Mouse (Mus musculus) forebrain, postnatal 0 days (tissue): ENCODE results near the gene Scarb1. TPM values are rescaled to one million over a fixed set of nuclear protein-coding genes. Genes with fewer than 3 reads are reported as not detected.

ENCODE experiments used
- ATAC-seq: fragments of 200-750 bp; cut with Nextera tagmentation; 2 replicates; pipeline ENCODE4 v1.8.0; 2017; ENCODE audit warnings: mild to moderate bottlenecking, moderate library complexity
- DNase-seq: peaks from one replicate; pipeline ENCODE4 v3.0.0-alpha.2; 2015
- H3K27ac ChIP-seq: fragments of 300-500 bp; sonication (generic); 2 replicates; pipeline ENCODE4 v1.5.1; 2014; ENCODE audit warnings: low read depth, mild to moderate bottlenecking, antibody characterized with exemption, low read length, moderate library complexity, mixed read lengths
- H3K27me3 ChIP-seq: fragments of 300-500 bp; sonication (generic); 2 replicates; pipeline ENCODE4 v1.6.1; 2014; ENCODE audit warnings: mild to moderate bottlenecking, low read length, mixed read lengths; ENCODE audit not compliant: insufficient read depth
- H3K36me3 ChIP-seq: fragments of 300-500 bp; sonication (generic); 2 replicates; pipeline ENCODE4 v1.6.1; 2014; ENCODE audit warnings: mild to moderate bottlenecking, moderate library complexity; ENCODE audit not compliant: insufficient read depth
- H3K4me1 ChIP-seq: fragments of 300-500 bp; sonication (generic); 2 replicates; pipeline ENCODE4 v1.6.1; 2014; ENCODE audit warnings: antibody characterized with exemption; ENCODE audit not compliant: insufficient read depth
- H3K4me2 ChIP-seq: fragments of 300-500 bp; sonication (generic); 2 replicates; pipeline ENCODE4 v1.6.1; 2014; ENCODE audit warnings: low read depth, mild to moderate bottlenecking, moderate library complexity
- H3K4me3 ChIP-seq: fragments of 300-500 bp; sonication (generic); 2 replicates; pipeline ENCODE4 v1.5.1; 2014; ENCODE audit warnings: low read depth, low read length, mixed read lengths
- H3K9ac ChIP-seq: fragments of 300-500 bp; sonication (generic); 2 replicates; pipeline ENCODE4 v1.6.1; 2014; ENCODE audit warnings: mild to moderate bottlenecking
- H3K9me3 ChIP-seq: fragments of 300-500 bp; sonication (generic); 2 replicates; pipeline ENCODE4 v1.6.1; 2016; ENCODE audit warnings: low read length
- CTCF ChIP-seq: sonication (generic); IDR thresholded peaks from 2 replicates; pipeline ENCODE4 v1.5.1; 2016; ENCODE audit warnings: antibody characterized with exemption, control low read depth, low read depth
- WGBS: fragments of 180-500 bp; shearing (Covaris S2); extraction: QIAGEN DNeasy Blood & Tissue Kit; methylation state at CpG from one replicate; pipeline ENCODE4 v1.1.7; 2014; 5-methylcytosine and 5-hydroxymethylcytosine counted together
- polyA plus RNA-seq: library from polyadenylated mRNA; unstranded; fragments of >200 nt; fragmentation: Nextera tagmentation; extraction: Ambion mirVana; gene quantifications from 2 replicates; pipeline ENCODE4 v1.2.1, GENCODE M21; 2015
- total RNA-seq: library from RNA; depleted of rRNA; stranded (reverse); fragments of >200 nt; gene quantifications from 2 replicates; pipeline ENCODE4 v1.2.3, GENCODE M21; 2014; rRNA removed

Gene Scarb1
- total and polyA plus RNA-seq, 2 experiments from 2014 or later = 52.7 to 55.9 TPM

- H3K9me3 ChIP-seq = no peaks in the 10 kb centered on the region
- ATAC-seq (no peak), DNase-seq (no peak)
- no peak overlapping the region for H3K27ac ChIP-seq
- H3K4me2 ChIP-seq = no peak overlapping the region
- no peak overlapping the region for H3K9ac ChIP-seq
- 96% methylated on average over 3 of the region's 3 CpGs for WGBS
- no peak for TF ChIP-seq CTCF
- no peaks in the 10 kb centered on the region for H3K27me3 ChIP-seq
- H3K4me3 ChIP-seq = no peak overlapping the region
- H3K4me1 ChIP-seq = no peaks in the 10 kb centered on the region
- H3K36me3 ChIP-seq = no peaks in the 10 kb centered on the region
Measured at GRCm38 (mm10) chr5:125235398-125235797, 105.5 kb downstream of the Scarb1 start.

- H3K9me3 ChIP-seq = no peaks in the 10 kb centered on the region
- no peak for DNase-seq
- TF ChIP-seq CTCF = no peak
- no peak overlapping the region for H3K4me2 ChIP-seq
- ATAC-seq = no peak
- H3K27ac ChIP-seq = no peak overlapping the region
- H3K4me1 ChIP-seq = no peaks in the 10 kb centered on the region
- 79% methylated on average over 8 of the region's 8 CpGs for WGBS
- H3K36me3 ChIP-seq = no peaks in the 10 kb centered on the region
- H3K4me3 ChIP-seq = no peak overlapping the region
- H3K9ac ChIP-seq = no peak overlapping the region
- H3K27me3 ChIP-seq = no peaks in the 10 kb centered on the region
Measured at GRCm38 (mm10) chr5:125234399-125234798, 106.5 kb downstream of the Scarb1 start.

- TF ChIP-seq CTCF = no peak
- H3K27me3 ChIP-seq = no peaks in the 10 kb centered on the region
- H3K9me3 ChIP-seq = no peaks in the 10 kb centered on the region
- WGBS = 89% methylated on average over 1 of the region's 1 CpGs
- no peak overlapping the region for H3K4me3 ChIP-seq
- no peak overlapping the region for H3K4me2 ChIP-seq
- H3K9ac ChIP-seq = no peak overlapping the region
- H3K4me1 ChIP-seq = no peaks in the 10 kb centered on the region
- ATAC-seq (no peak), DNase-seq (no peak)
- H3K36me3 ChIP-seq = no peaks in the 10 kb centered on the region
- H3K27ac ChIP-seq = no peak overlapping the region
Measured at GRCm38 (mm10) chr5:125233478-125233877, 107.4 kb downstream of the Scarb1 start.

DNA sequence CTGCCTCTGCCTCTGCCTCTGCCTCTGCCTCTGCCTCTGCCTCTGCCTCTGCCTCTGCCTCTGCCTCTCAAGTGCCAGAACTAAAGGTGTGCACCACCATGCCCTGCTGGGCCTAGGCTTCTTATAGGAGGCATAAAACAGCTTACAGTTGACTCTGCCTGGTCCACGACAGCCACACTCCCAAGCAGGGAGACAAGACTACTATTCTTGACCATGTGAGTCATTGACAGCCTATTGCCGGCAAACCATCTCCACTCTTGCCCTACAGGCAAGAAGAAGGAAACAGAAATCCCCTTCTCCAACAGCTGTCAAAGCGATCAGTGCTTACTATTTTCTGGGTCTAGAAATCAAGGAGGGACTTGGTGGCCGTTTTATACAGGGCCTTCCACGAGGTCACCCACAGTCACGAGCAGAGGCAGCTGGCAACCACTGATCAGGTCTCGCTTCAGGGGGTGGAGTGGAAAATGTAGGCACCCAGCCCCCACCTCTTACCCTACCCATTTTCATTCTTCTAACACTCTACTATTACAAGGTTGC is 108.4 kb downstream of the Scarb1 start:
- no peak overlapping the region for H3K27ac ChIP-seq
- no peaks in the 10 kb centered on the region for H3K27me3 ChIP-seq
- DNase-seq (no peak), ATAC-seq (no peak)
- H3K9ac ChIP-seq = no peak overlapping the region
- WGBS = 93% methylated on average over 7 of the region's 7 CpGs
- no peak for TF ChIP-seq CTCF
- H3K4me1 ChIP-seq = no peaks in the 10 kb centered on the region
- 0 out of 2 replicates have a peak, but pooled peaks cover 5% of the 10 kb centered on the region for H3K9me3 ChIP-seq
- no peaks in the 10 kb centered on the region for H3K36me3 ChIP-seq
- no peak overlapping the region for H3K4me2 ChIP-seq
- no peak overlapping the region for H3K4me3 ChIP-seq

DNA sequence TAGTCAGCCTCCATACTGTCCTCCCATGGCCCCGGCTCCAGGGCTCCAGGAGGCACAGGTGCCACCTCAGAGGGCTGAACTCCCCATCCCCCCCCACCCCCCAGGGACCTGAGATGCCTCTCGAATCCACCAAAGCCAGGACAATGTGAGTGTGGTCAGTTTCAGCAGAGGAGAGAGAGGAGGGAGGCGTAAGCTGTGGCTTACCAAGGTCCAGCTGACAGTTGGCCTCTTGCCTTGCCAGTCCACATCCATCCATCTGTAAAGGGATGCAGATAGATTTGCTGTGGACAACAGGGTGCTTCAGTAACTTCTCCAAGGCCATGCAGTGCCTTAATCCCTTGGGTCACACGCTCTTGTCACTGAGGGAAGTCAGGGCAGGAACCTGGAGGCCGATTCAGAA is 110.4 kb downstream of the Scarb1 start:
- DNase-seq (no peak), ATAC-seq (no peak)
- Histone ChIP-seq H3K27me3 (no peaks in the 10 kb centered on the region), H3K9ac (no peak overlapping the region), H3K36me3 (no peaks in the 10 kb centered on the region), H3K4me2 (no peak overlapping the region), H3K27ac (no peak overlapping the region), H3K9me3 (0 out of 2 replicates have a peak, but pooled peaks cover 5% of the 10 kb centered on the region), H3K4me3 (no peak overlapping the region), H3K4me1 (peaks cover 6% of the 10 kb centered on the region; the same call in 1 of the 2 replicates)
- TF ChIP-seq CTCF = no peak
- WGBS = 82% methylated on average over 5 of the region's 5 CpGs

DNA sequence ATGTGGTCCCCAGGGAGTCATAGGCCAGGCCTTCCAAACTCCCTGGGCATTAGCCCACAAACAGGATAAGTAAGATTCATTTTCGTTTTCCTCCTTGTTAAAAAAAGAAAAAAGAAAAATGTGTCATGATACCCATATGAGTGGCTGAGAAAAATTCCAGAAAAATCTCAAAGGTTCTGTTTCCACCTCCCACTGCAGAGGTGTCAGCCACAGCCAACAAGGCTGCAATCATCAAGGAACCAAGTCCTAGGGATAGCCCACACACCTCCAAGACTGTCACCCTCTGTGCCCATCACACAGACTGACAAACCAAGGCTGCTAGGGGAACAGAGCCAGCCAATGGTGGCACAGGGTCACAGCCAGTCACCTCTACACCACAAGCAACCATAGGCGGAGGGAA is 111.8 kb downstream of the Scarb1 start:
- TF ChIP-seq CTCF = no peak
- ATAC-seq = no peak
- no peaks in the 10 kb centered on the region for H3K27me3 ChIP-seq

GRCm38 (mm10) chr5:125227699-125228098 is 113.2 kb downstream of the Scarb1 start:
- TF ChIP-seq CTCF = peak; percentile 29
- H3K27me3 ChIP-seq = no peaks in the 10 kb centered on the region
- 0 out of 2 replicates have a peak, but pooled peaks cover 5% of the 10 kb centered on the region for H3K9me3 ChIP-seq
- no peak overlapping the region for H3K4me2 ChIP-seq
- H3K27ac ChIP-seq = no peak overlapping the region
- DNase-seq (no peak), ATAC-seq (no peak)
- H3K36me3 ChIP-seq = no peaks in the 10 kb centered on the region
- no peak overlapping the region for H3K4me3 ChIP-seq
- H3K4me1 ChIP-seq = peaks cover 6% of the 10 kb centered on the region; the same call in 1 of the 2 replicates
- no peak overlapping the region for H3K9ac ChIP-seq
- 100% methylated on average over 4 of the region's 4 CpGs for WGBS

More for the DNA sequence above, 111.8 kb downstream of the Scarb1 start:
- Histone ChIP-seq H3K9ac (no peak overlapping the region), H3K9me3 (0 out of 2 replicates have a peak, but pooled peaks cover 5% of the 10 kb centered on the region), H3K4me2 (no peak overlapping the region), H3K4me1 (peaks cover 6% of the 10 kb centered on the region; the same call in 1 of the 2 replicates), H3K27ac (no peak overlapping the region), H3K36me3 (no peaks in the 10 kb centered on the region), H3K4me3 (no peak overlapping the region)
- no peak for DNase-seq
- 80% methylated on average over 2 of the region's 2 CpGs for WGBS

Other genes starting within 250 kb of the Scarb1 start
- 12.7 and 13.4 TPM in 2 replicates for gene Ncor2, start 161.9 kb downstream of the Scarb1 start, total RNA-seq
- 11.6 and 16.8 TPM in 2 replicates for gene Ncor2, start 161.9 kb downstream of the Scarb1 start, polyA plus RNA-seq
- 1.00 TPM in 1 of 2 replicates, not detected in the other for gene Gm10382, start 48.2 kb upstream of the Scarb1 start, total RNA-seq
- gene Gm10382, start 48.2 kb upstream of the Scarb1 start, polyA plus RNA-seq = 0.25 and 0.34 TPM in 2 replicates
- 817 and 912 TPM in 2 replicates for gene Ubc, start 49.1 kb upstream of the Scarb1 start, total RNA-seq
- 858 and 1,225 TPM in 2 replicates for gene Ubc, start 49.1 kb upstream of the Scarb1 start, polyA plus RNA-seq
- gene Dhx37, start 93.0 kb upstream of the Scarb1 start, total RNA-seq = 22.5 and 27.1 TPM in 2 replicates
- gene Dhx37, start 93.0 kb upstream of the Scarb1 start, polyA plus RNA-seq = 6.5 and 11.0 TPM in 2 replicates
- 78.3 and 83.3 TPM in 2 replicates for gene Bri3bp, start 100.5 kb upstream of the Scarb1 start, total RNA-seq
- gene Bri3bp, start 100.5 kb upstream of the Scarb1 start, polyA plus RNA-seq = 45.7 and 48.4 TPM in 2 replicates
- 90.9 and 116 TPM in 2 replicates for gene Aacs, start 134.7 kb upstream of the Scarb1 start, total RNA-seq
- 83.8 and 97.9 TPM in 2 replicates for gene Aacs, start 134.7 kb upstream of the Scarb1 start, polyA plus RNA-seq
- 32.2 and 48.9 TPM in 2 replicates for gene Tmem132b, start 190.7 kb upstream of the Scarb1 start, total RNA-seq
- 5.1 and 7.8 TPM in 2 replicates for gene Tmem132b, start 190.7 kb upstream of the Scarb1 start, polyA plus RNA-seq